Mouse (Mus musculus): ENCODE measurements around the gene Klf13. TPM values are rescaled to one million over a fixed set of nuclear protein-coding genes. Genes with fewer than 3 reads are reported as not detected.

Gene Klf13
- 88.4 and 109 TPM in 2 replicates for polyA plus RNA-seq (2012; rRNA removed)

- DNase-seq: peak; percentile 96
- Histone ChIP-seq H3K4me1 (ENCODE audit: control insufficient read depth, insufficient read depth, low read length) (peaks cover 14% of the 10 kb centered on the region), H3K4me3 (replicated peaks; ENCODE audit: extremely low read depth, low read depth, low read length) (peak within 1 kb of the TSS; percentile 94)
- under 1% methylated on average over 50 of the region's 50 CpGs for WGBS
- TF ChIP-seq CTCF (IDR thresholded peaks at IDR 0.05; ENCODE audit: insufficient read depth, low read length): no peak
- TF ChIP-seq POLR2A (IDR thresholded peaks at IDR 0.05; ENCODE audit: borderline replicate concordance, extremely low read depth, low read depth, low read length): peak; percentile 91
These were observed at the start of gene Klf13 for GRCm38 (mm10) chr7:63938914-63939396. Klf13 (minus strand) TSS chr7:63938915.

GRCm38 (mm10) chr7:63988391-63988790, 49.7 kb upstream of the Klf13 start:
- no peak overlapping the region for H3K4me3 ChIP-seq (replicated peaks; ENCODE audit: extremely low read depth, low read depth, low read length)
- peaks cover 2% of the 10 kb centered on the region; the same call in 1 of the 2 replicates for H3K4me1 ChIP-seq (ENCODE audit: control insufficient read depth, insufficient read depth, low read length)
- 86% methylated on average over 2 of the region's 2 CpGs for WGBS
- DNase-seq: no peak
- no peak for TF ChIP-seq POLR2A (IDR thresholded peaks at IDR 0.05; ENCODE audit: borderline replicate concordance, extremely low read depth, low read depth, low read length)
- no peak for TF ChIP-seq CTCF (IDR thresholded peaks at IDR 0.05; ENCODE audit: insufficient read depth, low read length)

GRCm38 (mm10) chr7:63986407-63987182, 47.9 kb upstream of the Klf13 start:
- DNase-seq: no peak
- peaks cover 2% of the 10 kb centered on the region; the same call in 1 of the 2 replicates for H3K4me1 ChIP-seq (ENCODE audit: control insufficient read depth, insufficient read depth, low read length)
- WGBS: 57% methylated on average over 12 of the region's 12 CpGs
- TF ChIP-seq CTCF (IDR thresholded peaks at IDR 0.05; ENCODE audit: insufficient read depth, low read length): no peak
- TF ChIP-seq POLR2A (IDR thresholded peaks at IDR 0.05; ENCODE audit: borderline replicate concordance, extremely low read depth, low read depth, low read length): no peak
- no peak overlapping the region for H3K4me3 ChIP-seq (replicated peaks; ENCODE audit: extremely low read depth, low read depth, low read length)

- H3K4me1 ChIP-seq (ENCODE audit: control insufficient read depth, insufficient read depth, low read length): peaks cover 2% of the 10 kb centered on the region; the same call in 1 of the 2 replicates
- TF ChIP-seq POLR2A (IDR thresholded peaks at IDR 0.05; ENCODE audit: borderline replicate concordance, extremely low read depth, low read depth, low read length): no peak
- TF ChIP-seq CTCF (IDR thresholded peaks at IDR 0.05; ENCODE audit: insufficient read depth, low read length): no peak
- WGBS: 66% methylated on average over 9 of the region's 9 CpGs
- no peak for DNase-seq
- H3K4me3 ChIP-seq (replicated peaks; ENCODE audit: extremely low read depth, low read depth, low read length): no peak overlapping the region
These were observed 47.1 kb upstream of the Klf13 start for GRCm38 (mm10) chr7:63985696-63986406.

GRCm38 (mm10) chr7:63985266-63985665, 46.6 kb upstream of the Klf13 start:
- peaks cover 2% of the 10 kb centered on the region; the same call in 1 of the 2 replicates for H3K4me1 ChIP-seq (ENCODE audit: control insufficient read depth, insufficient read depth, low read length)
- no peak overlapping the region for H3K4me3 ChIP-seq (replicated peaks; ENCODE audit: extremely low read depth, low read depth, low read length)
- WGBS: 79% methylated on average over 7 of the region's 7 CpGs
- no peak for TF ChIP-seq CTCF (IDR thresholded peaks at IDR 0.05; ENCODE audit: insufficient read depth, low read length)
- TF ChIP-seq POLR2A (IDR thresholded peaks at IDR 0.05; ENCODE audit: borderline replicate concordance, extremely low read depth, low read depth, low read length): no peak
- no peak for DNase-seq

- TF ChIP-seq CTCF (IDR thresholded peaks at IDR 0.05; ENCODE audit: insufficient read depth, low read length) (no peak), POLR2A (IDR thresholded peaks at IDR 0.05; ENCODE audit: borderline replicate concordance, extremely low read depth, low read depth, low read length) (no peak)
- Histone ChIP-seq H3K4me3 (replicated peaks; ENCODE audit: extremely low read depth, low read depth, low read length) (no peak overlapping the region), H3K4me1 (ENCODE audit: control insufficient read depth, insufficient read depth, low read length) (peaks cover 2% of the 10 kb centered on the region; the same call in 1 of the 2 replicates)
- DNase-seq: no peak
- 55% methylated on average over 2 of the region's 2 CpGs for WGBS
These were observed 45.6 kb upstream of the Klf13 start for GRCm38 (mm10) chr7:63984329-63984728.

GRCm38 (mm10) chr7:63977631-63978030, 38.9 kb upstream of the Klf13 start:
- Histone ChIP-seq H3K4me3 (replicated peaks; ENCODE audit: extremely low read depth, low read depth, low read length) (no peak overlapping the region), H3K4me1 (ENCODE audit: control insufficient read depth, insufficient read depth, low read length) (no peaks in the 10 kb centered on the region; the same call in 1 of the 2 replicates)
- no peak for TF ChIP-seq CTCF (IDR thresholded peaks at IDR 0.05; ENCODE audit: insufficient read depth, low read length)
- 81% methylated on average over 4 of the region's 4 CpGs for WGBS
- DNase-seq: no peak

- no peak overlapping the region for H3K4me3 ChIP-seq (replicated peaks; ENCODE audit: extremely low read depth, low read depth, low read length)
- TF ChIP-seq POLR2A (IDR thresholded peaks at IDR 0.05; ENCODE audit: borderline replicate concordance, extremely low read depth, low read depth, low read length) (no peak), CTCF (IDR thresholded peaks at IDR 0.05; ENCODE audit: insufficient read depth, low read length) (no peak)
- no peak for DNase-seq
- 81% methylated on average over 4 of the region's 4 CpGs for WGBS
- H3K4me1 ChIP-seq (ENCODE audit: control insufficient read depth, insufficient read depth, low read length): peaks cover 2% of the 10 kb centered on the region; the same call in 1 of the 2 replicates
These were observed 32.3 kb upstream of the Klf13 start for GRCm38 (mm10) chr7:63970986-63971385.

GRCm38 (mm10) chr7:63969941-63970340, 31.2 kb upstream of the Klf13 start:
- WGBS: 94% methylated on average over 3 of the region's 3 CpGs
- Histone ChIP-seq H3K4me3 (replicated peaks; ENCODE audit: extremely low read depth, low read depth, low read length) (no peak overlapping the region), H3K4me1 (ENCODE audit: control insufficient read depth, insufficient read depth, low read length) (peaks cover 6% of the 10 kb centered on the region)
- TF ChIP-seq POLR2A (IDR thresholded peaks at IDR 0.05; ENCODE audit: borderline replicate concordance, extremely low read depth, low read depth, low read length) (no peak), CTCF (IDR thresholded peaks at IDR 0.05; ENCODE audit: insufficient read depth, low read length) (no peak)
- no peak for DNase-seq

Measured in lung, adult 2 months (tissue).